Mouse (Mus musculus): ENCODE measurements around the gene Slc17a1.

- no peak for TF ChIP-seq CTCF (IDR thresholded peaks at IDR 0.05; ENCODE audit: low read depth, low read length)
- TF ChIP-seq TAL1 (conservative IDR thresholded peaks at IDR 0.05; ENCODE audit: low read depth, low read length): no peak
- TF ChIP-seq GATA1 (IDR thresholded peaks at IDR 0.05; ENCODE audit: borderline replicate concordance, low read length): no peak
- no peak for TF ChIP-seq POLR2AphosphoS5 (IDR thresholded peaks at IDR 0.05; ENCODE audit: insufficient replicate concordance, low read depth, low read length)
- no peak for TF ChIP-seq GATA2 (IDR thresholded peaks at IDR 0.05; ENCODE audit: borderline replicate concordance, low read depth, low read length)
These were observed 47.2 kb upstream of the Slc17a1 start for GRCm38 (mm10) chr13:23820179-23820940.

Measured in G1E (cell line).